Mouse (Mus musculus) adrenal gland, adult 8-10 months (tissue): Measurements from ENCODE around the gene Fam107a. TPM values are rescaled to one million over a fixed set of nuclear protein-coding genes. Genes with fewer than 3 reads are reported as not detected.

ENCODE experiments used
- DNase-seq: peaks from one replicate; pipeline ENCODE4 v3.0.0; 2022
- total RNA-seq, 4 experiments: library from RNA; stranded (reverse); gene quantifications; 2 replicates each; pipeline ENCODE4 v1.2.4; 2022

The Fam107a gene
- 1 to 10 TPM; 3.7 to 6.7 (median 5.6) TPM for total RNA-seq

GRCm38 (mm10) chr14:8317194-8318097 lies at the start of gene Fam107a:
TSS of gene Fam107a (minus strand) at chr14:8318023.
- DNase-seq = no peak

GRCm38 (mm10) chr14:8367121-8367520 lies 49.3 kb upstream of the Fam107a start:
- no peak for DNase-seq

GRCm38 (mm10) chr14:8365833-8366232 lies 48.0 kb upstream of the Fam107a start:
- DNase-seq = no peak

GRCm38 (mm10) chr14:8356836-8357235 lies 39.0 kb upstream of the Fam107a start:
- DNase-seq = peak; percentile 67

- DNase-seq = peak; percentile 58
Observed at GRCm38 (mm10) chr14:8355999-8356501, 38.2 kb upstream of the Fam107a start.

- no peak for DNase-seq
Observed at GRCm38 (mm10) chr14:8348927-8349326, 31.1 kb upstream of the Fam107a start.

GRCm38 (mm10) chr14:8346255-8346997 lies 28.6 kb upstream of the Fam107a start:
- DNase-seq = peak; percentile 67

- DNase-seq = no peak
Observed at GRCm38 (mm10) chr14:8345566-8345965, 27.7 kb upstream of the Fam107a start.

- peak; percentile 42 for DNase-seq
Observed at GRCm38 (mm10) chr14:8342509-8343106, 24.8 kb upstream of the Fam107a start.

GRCm38 (mm10) chr14:8340226-8340625 lies 22.4 kb upstream of the Fam107a start:
- no peak for DNase-seq

- no peak for DNase-seq
Observed at GRCm38 (mm10) chr14:8335947-8336346, 18.1 kb upstream of the Fam107a start.

- no peak for DNase-seq
Observed at GRCm38 (mm10) chr14:8334511-8334910, 16.7 kb upstream of the Fam107a start.

- no peak for DNase-seq
Observed at GRCm38 (mm10) chr14:8332314-8333252, 14.8 kb upstream of the Fam107a start.

- DNase-seq = no peak
Observed at GRCm38 (mm10) chr14:8331307-8331905, 13.6 kb upstream of the Fam107a start.

GRCm38 (mm10) chr14:8330390-8330789 lies 12.6 kb upstream of the Fam107a start:
- DNase-seq = no peak

- no peak for DNase-seq
Observed at GRCm38 (mm10) chr14:8329552-8329951, 11.7 kb upstream of the Fam107a start.

GRCm38 (mm10) chr14:8327371-8327770 lies 9.5 kb upstream of the Fam107a start:
- DNase-seq = peak; percentile 24

GRCm38 (mm10) chr14:8326961-8327360 lies 9.1 kb upstream of the Fam107a start:
- no peak for DNase-seq

GRCm38 (mm10) chr14:8325746-8326145 lies 7.9 kb upstream of the Fam107a start:
- DNase-seq = no peak

- no peak for DNase-seq
Observed at GRCm38 (mm10) chr14:8320528-8320927, 2.7 kb upstream of the Fam107a start.
